In genomic region chr5:100866183-100866582, GRCm38 (mm10) we compare ENCODE assay signal across 19 mouse cellular contexts. TPM values are rescaled to one million over a fixed set of nuclear protein-coding genes. Genes with fewer than 3 reads are reported as not detected.
DNase-seq lines count a peak whose midpoint lies in the region; ATAC-seq and TF ChIP-seq lines count a peak whose summit lies in the region.
"Had no signal": no experiment of that assay in that cellular context is flagged by ENCODE, and none has a peak within 500 bp of the region (broad histone marks: within the 10 kb centered on the region; RNA-seq: fewer than 3 reads in every experiment).

No protein-coding gene starts in this region.

- H3K9ac ChIP-seq in heart, embryonic 12.5 days, result no peak overlapping the region
- H3K9ac ChIP-seq in limb, embryonic 14.5 days (ENCODE audit: low read depth, low read length, severe bottlenecking), result no peak overlapping the region
- no peak overlapping the region for H3K9ac ChIP-seq in midbrain, embryonic 16.5 days (ENCODE audit: low read depth, low read length)
- H3K9ac ChIP-seq: embryonic facial prominence, embryonic 12.5 days; forebrain, embryonic 13.5 days had no signal

- H3K9me3 ChIP-seq in heart, embryonic 12.5 days (replicated peaks), result peaks cover 6% of the 10 kb centered on the region
- H3K9me3 ChIP-seq in limb, embryonic 14.5 days (ENCODE audit: control insufficient read depth, low read length), result no peaks in the 10 kb centered on the region
- no peaks in the 10 kb centered on the region for H3K9me3 ChIP-seq in limb, embryonic 10.5 days (replicated peaks)
- no peaks in the 10 kb centered on the region for H3K9me3 ChIP-seq in midbrain, embryonic 16.5 days (replicated peaks; ENCODE audit: control insufficient read depth, low read length, poor library complexity, severe bottlenecking)
- H3K9me3 ChIP-seq: embryonic facial prominence, embryonic 12.5 days had no signal

- peak; percentile 53 to 55 for DNase-seq in heart, postnatal 10 days
- DNase-seq in limb, embryonic 14.5 days (ENCODE audit: low spot score), result peak; percentile 30
- no peak for DNase-seq in limb, embryonic 10.5 days (ENCODE audit: low spot score)
- DNase-seq in brain, adult 2 months (ENCODE audit: low read depth, low spot score), result peak; percentile 47
- DNase-seq in layer of hippocampus, postnatal 14 days (ENCODE audit: low spot score in 2 of 2), result peak; percentile 17 to 47
- no peak for DNase-seq in gastrocnemius, postnatal 36 days
- DNase-seq: cerebellum, postnatal 36 days; midbrain, embryonic 14.5 days; spleen, adult 18-20 months; thymus, postnatal 25 days had no signal

- no peak for TF ChIP-seq POLR2A in limb, embryonic 14.5 days (IDR thresholded peaks at IDR 0.05; ENCODE audit: borderline replicate concordance, extremely low read depth, insufficient read depth, insufficient read length)

- H3K27me3 ChIP-seq in heart, embryonic 12.5 days (replicated peaks), result no peaks in the 10 kb centered on the region
- no peaks in the 10 kb centered on the region for H3K27me3 ChIP-seq in limb, embryonic 14.5 days (ENCODE audit: control insufficient read depth, insufficient read depth, low read length)
- no peaks in the 10 kb centered on the region for H3K27me3 ChIP-seq in limb, embryonic 10.5 days (ENCODE audit: low read depth, poor library complexity, severe bottlenecking)
- no peaks in the 10 kb centered on the region for H3K27me3 ChIP-seq in midbrain, embryonic 16.5 days (ENCODE audit: control insufficient read depth, insufficient read depth, low read depth, low read length)
- H3K27me3 ChIP-seq: CH12.LX; embryonic facial prominence, embryonic 12.5 days; forebrain, embryonic 13.5 days; Patski had no signal

- H3K4me1 ChIP-seq in heart, embryonic 12.5 days (replicated peaks), result peaks cover 15% of the 10 kb centered on the region
- no peaks in the 10 kb centered on the region for H3K4me1 ChIP-seq in limb, embryonic 14.5 days (ENCODE audit: control insufficient read depth, insufficient read depth, low read length)
- H3K4me1 ChIP-seq in limb, embryonic 10.5 days, result no peaks in the 10 kb centered on the region
- H3K4me1 ChIP-seq in midbrain, embryonic 16.5 days (ENCODE audit: control insufficient read depth, insufficient read depth, low read length), result no peaks in the 10 kb centered on the region
- H3K4me1 ChIP-seq: embryonic facial prominence, embryonic 12.5 days; forebrain, embryonic 13.5 days had no signal

- 67% methylated on average over 2 of the region's 2 CpGs for WGBS in heart, embryonic 12.5 days
- WGBS in limb, embryonic 14.5 days, result 33% methylated on average over 2 of the region's 2 CpGs
- 71% methylated on average over 2 of the region's 2 CpGs for WGBS in limb, embryonic 10.5 days
- 75% methylated on average over 2 of the region's 2 CpGs for WGBS in midbrain, embryonic 16.5 days

- peaks cover 6% of the 10 kb centered on the region; the same call in 1 of the 2 replicates for H3K36me3 ChIP-seq in heart, embryonic 12.5 days
- H3K36me3 ChIP-seq in limb, embryonic 14.5 days (ENCODE audit: control insufficient read depth, insufficient read depth, low read length), result no peaks in the 10 kb centered on the region
- H3K36me3 ChIP-seq in limb, embryonic 10.5 days, result no peaks in the 10 kb centered on the region
- H3K36me3 ChIP-seq in midbrain, embryonic 16.5 days (ENCODE audit: control insufficient read depth, insufficient read depth, low read length), result no peaks in the 10 kb centered on the region
- H3K36me3 ChIP-seq: embryonic facial prominence, embryonic 12.5 days had no signal

- H3K27ac ChIP-seq in heart, embryonic 12.5 days (ENCODE audit: poor library complexity, severe bottlenecking), result no peak overlapping the region
- H3K27ac ChIP-seq in limb, embryonic 14.5 days (replicated peaks; ENCODE audit: low read depth, low read length), result no peak overlapping the region
- no peak overlapping the region for H3K27ac ChIP-seq in limb, embryonic 10.5 days
- H3K27ac ChIP-seq in midbrain, embryonic 16.5 days (ENCODE audit: low read length), result no peak overlapping the region
- H3K27ac ChIP-seq: embryonic facial prominence, embryonic 12.5 days; forebrain, embryonic 13.5 days; macrophage; stomach, postnatal 0 days had no signal

- H3K4me2 ChIP-seq in heart, embryonic 12.5 days, result no peak overlapping the region
- no peak overlapping the region for H3K4me2 ChIP-seq in limb, embryonic 14.5 days (replicated peaks; ENCODE audit: low read depth, low read length, severe bottlenecking)
- no peak overlapping the region for H3K4me2 ChIP-seq in midbrain, embryonic 16.5 days (ENCODE audit: low read length)
- H3K4me2 ChIP-seq: embryonic facial prominence, embryonic 12.5 days; forebrain, embryonic 13.5 days had no signal

- no peak for ATAC-seq in heart, embryonic 12.5 days (ENCODE audit: insufficient number of reproducible peaks, low FRiP score)
- no peak for ATAC-seq in limb, embryonic 14.5 days (ENCODE audit: low FRiP score, low read depth)
- no peak for ATAC-seq in midbrain, embryonic 16.5 days
- ATAC-seq: forebrain, embryonic 13.5 days; hindbrain, embryonic 16.5 days; Patski had no signal

- intact Hi-C loops in heart, postnatal 10 days (cut with DNase I), result no loop called here
- intact Hi-C loops in gastrocnemius, postnatal 36 days (cut with DNase I), result no loop called here

- H3K4me3 ChIP-seq in heart, embryonic 12.5 days, result no peak overlapping the region
- no peak overlapping the region for H3K4me3 ChIP-seq in limb, embryonic 14.5 days (replicated peaks; ENCODE audit: low read length)
- no peak overlapping the region for H3K4me3 ChIP-seq in limb, embryonic 10.5 days
- no peak overlapping the region for H3K4me3 ChIP-seq in midbrain, embryonic 16.5 days (ENCODE audit: low read depth, low read length)
- H3K4me3 ChIP-seq: embryonic facial prominence, embryonic 12.5 days; forebrain, embryonic 13.5 days had no signal

RNA-seq across cellular contexts. Expression of gene Gpat3, which starts 20.7 kb away (rescaled TPM):
- 10 to 100 TPM; 28.3 to 43.5 TPM for total RNA-seq in heart, postnatal 10 days (2021)
- polyA plus RNA-seq in heart, embryonic 12.5 days (2016; fragmentation: Nextera tagmentation; extraction: Ambion mirVana), result 11.8 and 12.1 TPM in 2 replicates
- 1.9 and 2.7 TPM in 2 replicates for polyA plus RNA-seq in limb, embryonic 14.5 days (2012; rRNA removed)
- polyA plus RNA-seq in limb, embryonic 14.5 days (2014; fragmentation: Nextera tagmentation; extraction: Ambion mirVana), result 1.1 and 2.0 TPM in 2 replicates
- 0.59 and 0.61 TPM in 2 replicates for polyA plus RNA-seq in limb, embryonic 10.5 days (2016; fragmentation: Nextera tagmentation; extraction: Ambion mirVana)
- total RNA-seq in layer of hippocampus, postnatal 14 days (2021), result 1 to 10 TPM; 2.2 to 3.1 TPM
- total RNA-seq in gastrocnemius, postnatal 36 days (2021), result 1 to 10 TPM; 6.0 to 7.6 TPM
- 0.57 TPM in 2 replicates for polyA plus RNA-seq in midbrain, embryonic 16.5 days (2015; fragmentation: Nextera tagmentation; extraction: Ambion mirVana)

RNA-seq across cellular contexts. Expression of gene Abraxas1, which starts 45.4 kb away (rescaled TPM):
- total RNA-seq in heart, postnatal 10 days (2021), result 10 to 100 TPM; 12.8 to 17.4 TPM
- polyA plus RNA-seq in heart, embryonic 12.5 days (2016; fragmentation: Nextera tagmentation; extraction: Ambion mirVana), result 33.9 and 34.2 TPM in 2 replicates
- 21.7 and 26.3 TPM in 2 replicates for polyA plus RNA-seq in limb, embryonic 14.5 days (2012; rRNA removed)
- 25.1 and 28.0 TPM in 2 replicates for polyA plus RNA-seq in limb, embryonic 14.5 days (2014; fragmentation: Nextera tagmentation; extraction: Ambion mirVana)
- polyA plus RNA-seq in limb, embryonic 10.5 days (2016; fragmentation: Nextera tagmentation; extraction: Ambion mirVana), result 32.1 and 32.3 TPM in 2 replicates
- total RNA-seq in layer of hippocampus, postnatal 14 days (2021), result 1 to 10 TPM; 6.4 to 7.5 TPM
- total RNA-seq in gastrocnemius, postnatal 36 days (2021), result 1 to 10 TPM; 3.0 to 4.3 TPM
- 12.0 and 17.1 TPM in 2 replicates for polyA plus RNA-seq in midbrain, embryonic 16.5 days (2015; fragmentation: Nextera tagmentation; extraction: Ambion mirVana)

Comparison
In these comparisons a context has a peak if more than half of its experiments do, and no peak if none do; other contexts are left out.
1. DNase-seq: peak in heart, postnatal 10 days (2 of 2), limb, embryonic 14.5 days (single experiment), brain, adult 2 months (single experiment) and layer of hippocampus, postnatal 14 days (2 of 2); none in limb, embryonic 10.5 days (single experiment) and gastrocnemius, postnatal 36 days (0 of 2).